Mouse (Mus musculus): Measurements from ENCODE around the gene Aip.

Gene Aip

GRCm38 (mm10) chr19:4114551-4114950 is 11.1 kb downstream of the Aip start:
- ChIA-PET CTCF (interaction anchor here in 1 of 4 experiments (1.3 kb wide), 1 partner anchor 114 kb away, joined by 3 read pairs; no protein-coding TSS in a partner anchor), POLR2A (interaction anchor here in 1 of 4 experiments (0.9 to 1.0 kb wide), 2 partner anchors 16 to 27 kb away, joined by 3 read pairs; no protein-coding TSS in a partner anchor)

GRCm38 (mm10) chr19:4113806-4114230 is 11.8 kb downstream of the Aip start:
- POLR2A ChIA-PET: interaction anchor here in 2 of 4 experiments (0.9 to 1.8 kb wide), 8 partner anchors 12 to 55 kb away, joined by 3 to 7 read pairs (median 4); partner anchors contain the start of genes Cdk2ap2 (in 2 of the 2), Aip (in 1 of the 2) and Pitpnm1 (in 1 of the 2)
- CTCF ChIA-PET: interaction anchor here in 2 of 4 experiments (0.6 to 2.1 kb wide), 3 partner anchors 15 to 745 kb away, joined by 3 to 7 read pairs (median 3); no protein-coding TSS in a partner anchor

GRCm38 (mm10) chr19:4113186-4113805 is 12.4 kb downstream of the Aip start:
- CTCF ChIA-PET: interaction anchor here in 1 of 4 experiments (2.1 kb wide), 1 partner anchor 14 kb away, joined by 7 read pairs; no protein-coding TSS in a partner anchor
- POLR2A ChIA-PET: interaction anchor here in 3 of 4 experiments (0.9 to 2.9 kb wide), 12 partner anchors 8 to 95 kb away, joined by 3 to 19 read pairs (median 4); partner anchors contain the start of genes Cdk2ap2 (in 2 of the 3), Aip (in 1 of the 3), Pitpnm1 (in 1 of the 3) and Ppp1ca (in 1 of the 3)

GRCm38 (mm10) chr19:4112063-4112960 is 13.3 kb downstream of the Aip start:
- ChIA-PET CTCF (interaction anchor here in 1 of 4 experiments (2.1 kb wide), 1 partner anchor 13 kb away, joined by 7 read pairs; no protein-coding TSS in a partner anchor), POLR2A (interaction anchor here (0.6 to 2.9 kb wide), 15 partner anchors 9 to 94 kb away, joined by 3 to 19 read pairs (median 3); partner anchors contain the start of genes Cdk2ap2 (in 2 of the 4), Aip (in 1 of the 4), Pitpnm1 (in 1 of the 4) and Ppp1ca (in 1 of the 4))

GRCm38 (mm10) chr19:4108535-4108934 is 17.1 kb downstream of the Aip start:
- POLR2A ChIA-PET: interaction anchor here in 1 of 4 experiments (0.5 kb wide), 1 partner anchor 256 kb away, joined by 4 read pairs; no protein-coding TSS in a partner anchor
- CTCF ChIA-PET: interaction anchor here in 1 of 4 experiments (0.9 kb wide), 1 partner anchor 13 kb away, joined by 3 read pairs; no protein-coding TSS in a partner anchor

- ChIA-PET POLR2A (interaction anchor here in 2 of 4 experiments (1.0 to 1.6 kb wide), 3 partner anchors 9 to 60 kb away, joined by 3 read pairs; partner anchors contain the start of gene Gstp2 (in 1 of the 2)), CTCF (no interaction called here)
Measured at GRCm38 (mm10) chr19:4106654-4107053, 19.0 kb downstream of the Aip start.

GRCm38 (mm10) chr19:4104675-4105194 is 20.9 kb downstream of the Aip start:
- ChIA-PET POLR2A (interaction anchor here in 2 of 4 experiments (0.6 to 1.3 kb wide), 4 partner anchors 16 to 67 kb away, joined by 3 to 4 read pairs (median 4); no protein-coding TSS in a partner anchor), CTCF (interaction anchor here in 2 of 4 experiments (0.6 to 1.7 kb wide), 2 partner anchors 124 to 359 kb away, joined by 3 to 4 read pairs; no protein-coding TSS in a partner anchor)

- POLR2A ChIA-PET: interaction anchor here in 1 of 4 experiments (1.1 to 1.3 kb wide), 2 partner anchors 17 to 46 kb away, joined by 3 to 4 read pairs; no protein-coding TSS in a partner anchor
- CTCF ChIA-PET: interaction anchor here in 1 of 4 experiments (1.7 kb wide), 1 partner anchor 125 kb away, joined by 4 read pairs; no protein-coding TSS in a partner anchor
Measured at GRCm38 (mm10) chr19:4103792-4104191, 21.9 kb downstream of the Aip start.

- CTCF ChIA-PET: no interaction called here
- POLR2A ChIA-PET: interaction anchor here in 1 of 4 experiments (0.5 kb wide), 1 partner anchor 81 kb away, joined by 3 read pairs; no protein-coding TSS in a partner anchor
Measured at GRCm38 (mm10) chr19:4103294-4103693, 22.4 kb downstream of the Aip start.

- ChIA-PET CTCF (no interaction called here), POLR2A (interaction anchor here in 2 of 4 experiments (0.6 to 1.8 kb wide), 3 partner anchors 14 to 46 kb away, joined by 3 to 4 read pairs (median 4); no protein-coding TSS in a partner anchor)
Measured at GRCm38 (mm10) chr19:4102626-4103025, 23.0 kb downstream of the Aip start.

GRCm38 (mm10) chr19:4102049-4102448 is 23.6 kb downstream of the Aip start:
- ChIA-PET CTCF (no interaction called here), POLR2A (interaction anchor here in 2 of 4 experiments (0.6 to 1.8 kb wide), 6 partner anchors 11 to 56 kb away, joined by 3 to 4 read pairs (median 3); no protein-coding TSS in a partner anchor)

GRCm38 (mm10) chr19:4101466-4101865 is 24.2 kb downstream of the Aip start:
- CTCF ChIA-PET: interaction anchor here in 1 of 4 experiments (1.2 kb wide), 1 partner anchor 50 kb away, joined by 3 read pairs; no protein-coding TSS in a partner anchor
- POLR2A ChIA-PET: interaction anchor here in 2 of 4 experiments (0.7 to 1.8 kb wide), 5 partner anchors 11 to 55 kb away, joined by 3 to 4 read pairs (median 3); no protein-coding TSS in a partner anchor

- POLR2A ChIA-PET: interaction anchor here in 2 of 4 experiments (0.9 to 2.1 kb wide), 5 partner anchors 10 to 54 kb away, joined by 3 to 17 read pairs (median 3); no protein-coding TSS in a partner anchor
Measured at GRCm38 (mm10) chr19:4100718-4101261, 24.9 kb downstream of the Aip start.

GRCm38 (mm10) chr19:4099837-4100717 is 25.6 kb downstream of the Aip start, which contains the start of gene Pitpnm1:
Pitpnm1 (plus strand) TSS chr19:4099998.
- ChIA-PET POLR2A (interaction anchor here in 3 of 4 experiments (0.9 to 3.5 kb wide), 11 partner anchors 11 to 132 kb away, joined by 3 to 26 read pairs (median 6); partner anchors contain the start of genes Aip (in 1 of the 3), Ndufv1 (in 1 of the 3) and Pold4 (in 1 of the 3)), CTCF (interaction anchor here in 3 of 4 experiments (0.6 to 2.2 kb wide), 17 partner anchors 11 to 158 kb away, joined by 3 to 14 read pairs (median 4); partner anchors contain the start of genes Aip (in 1 of the 3), Gm49405 (in 1 of the 3), Gstp2 (in 1 of the 3) and Nudt8 (in 1 of the 3))

More at GRCm38 (mm10) chr19:4100718-4101261, 24.9 kb downstream of the Aip start:
- CTCF ChIA-PET: interaction anchor here in 2 of 4 experiments (0.6 to 2.2 kb wide), 6 partner anchors 25 to 157 kb away, joined by 3 to 9 read pairs (median 4); partner anchors contain the start of genes Aip (in 1 of the 2) and Gstp2 (in 1 of the 2)

- ChIA-PET POLR2A (interaction anchor here in 3 of 4 experiments (0.6 to 3.5 kb wide), 33 partner anchors 9 to 940 kb away, joined by 3 to 42 read pairs (median 4); partner anchors contain the start of genes Aip (in 2 of the 3), Pold4 (in 2 of the 3), AC124502.3 (in 1 of the 3) and B4gat1 (in 1 of the 3)), CTCF (interaction anchor here (0.5 to 2.2 kb wide), 54 partner anchors 10 to 417 kb away, joined by 3 to 14 read pairs (median 4); partner anchors contain the start of genes Ppp1ca (in 2 of the 4), Rad9a (in 2 of the 4), Aip (in 1 of the 4) and Ankrd13d (in 1 of the 4))
Measured at GRCm38 (mm10) chr19:4099056-4099455, 26.6 kb downstream of the Aip start.

All from embryonic stem cell, embryonic (primary cell).